Mouse (Mus musculus) MEL (cell line): ENCODE data around the gene Adipor2.

Source experiments
- CTCF ChIP-seq, 3 experiments: IDR thresholded peaks in 2 of 3; conservative IDR thresholded peaks in 1 of 3; 2 replicates each; pipeline ENCODE4 v1.5.1; 2011 to 2012; ENCODE audit warnings: low read length in 3 of 3, low read depth in 2 of 3, mild to moderate bottlenecking in 2 of 3, improper control_type of control experiment in 1 of 3, inconsistent platforms in 1 of 3, mixed read lengths in 1 of 3, moderate library complexity in 1 of 3; ENCODE audit not compliant: control insufficient read depth in 1 of 3, insufficient read depth in 1 of 3, poor library complexity in 1 of 3, severe bottlenecking in 1 of 3
- EP300 ChIP-seq, 2 experiments: IDR thresholded peaks; 2 replicates each; pipeline ENCODE4 v1.6.1; 2011; ENCODE audit warnings: improper control_type of control experiment in 2 of 2, low read length in 2 of 2, low read depth in 1 of 2, mild to moderate bottlenecking in 1 of 2
- GATA1 ChIP-seq: IDR thresholded peaks from 2 replicates; pipeline ENCODE4 v1.6.1; 2011; ENCODE audit warnings: low read depth, low read length, improper control_type of control experiment

GRCm38 (mm10) chr6:119419412-119419811 lies 1.9 kb upstream of the Adipor2 start:
- no peak for TF ChIP-seq CTCF (IDR thresholded peaks at IDR 0.05 in 2 of 3, conservative IDR thresholded peaks at IDR 0.05 in 1 of 3; ENCODE audit: control insufficient read depth in 1 of 3, insufficient read depth in 1 of 3, low read depth in 2 of 3, low read length in 3 of 3, poor library complexity in 1 of 3, severe bottlenecking in 1 of 3)
- TF ChIP-seq EP300 (IDR thresholded peaks at IDR 0.05; ENCODE audit: low read depth in 1 of 2, low read length in 2 of 2): no peak
- TF ChIP-seq GATA1: no peak
